Mouse (Mus musculus) T-helper 1 cell (primary cell): ENCODE data around the gene Faah.

ENCODE experiments used
- in situ Hi-C: fragments of 300-600 bp; cut with MboI, MseI; formaldehyde crosslinking; loops from one replicate; pipeline ENCODE4 v1.15.1; 2025; ENCODE audit warnings: high pct_unique_total_duplicates

The Faah gene

DNA sequence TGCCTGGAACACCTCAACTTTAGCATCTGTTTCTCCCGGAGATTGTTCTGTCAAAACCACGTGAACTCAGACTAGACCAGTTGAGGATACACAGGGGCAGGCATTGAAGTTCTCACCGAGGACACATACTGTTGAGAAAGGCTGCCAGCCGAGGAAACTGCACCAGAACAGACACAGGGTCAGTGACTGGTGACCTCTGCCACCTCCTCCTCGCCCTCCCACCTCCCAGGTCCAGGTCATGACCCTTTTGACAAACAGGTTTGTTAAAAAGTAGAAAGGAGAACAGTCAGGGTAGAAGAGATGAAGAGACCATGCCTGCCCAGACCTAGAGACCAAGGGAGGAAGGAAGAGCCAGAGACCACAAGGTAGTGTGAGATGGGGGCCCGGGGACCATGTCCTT lies 17.1 kb downstream of the Faah start:
- in situ Hi-C loops, result no loop called here

DNA sequence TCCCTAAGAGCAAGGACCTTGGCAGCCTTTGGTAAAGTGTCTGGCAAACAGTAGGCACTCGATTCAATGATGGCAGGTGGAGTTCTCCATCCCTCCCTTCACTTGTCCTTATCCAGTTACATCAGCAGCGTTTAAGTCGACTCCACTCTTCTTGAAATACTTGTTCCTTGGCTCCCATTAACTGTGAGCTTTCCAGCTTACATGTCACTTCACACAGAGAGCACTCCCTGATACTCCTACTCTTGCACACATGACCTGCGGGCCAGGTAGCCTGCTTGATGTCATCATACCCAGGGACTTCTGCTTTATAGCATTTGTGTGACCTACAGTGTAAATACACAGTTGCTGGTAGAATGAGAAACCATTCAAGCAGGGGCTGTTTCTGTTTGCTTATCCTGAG lies 21.0 kb downstream of the Faah start:
- in situ Hi-C loops, result no loop called here

DNA sequence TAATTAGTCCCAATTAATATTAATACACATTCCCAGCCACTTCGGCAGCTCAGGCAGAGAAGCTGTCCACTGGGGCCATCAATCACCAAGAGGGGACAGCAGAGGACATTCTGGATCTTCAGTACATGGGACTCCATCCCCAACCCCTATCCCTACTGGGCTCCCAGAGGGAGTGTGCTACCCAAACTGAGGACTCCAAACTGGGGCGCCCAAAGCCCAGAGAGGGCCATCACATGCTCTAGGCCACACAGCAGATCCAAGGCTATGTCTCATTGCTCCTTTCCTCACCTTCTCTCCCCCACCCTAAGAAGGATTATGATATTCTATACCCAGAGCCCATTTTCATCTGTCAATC lies 22.4 kb downstream of the Faah start:
- in situ Hi-C loops, result no loop called here

DNA sequence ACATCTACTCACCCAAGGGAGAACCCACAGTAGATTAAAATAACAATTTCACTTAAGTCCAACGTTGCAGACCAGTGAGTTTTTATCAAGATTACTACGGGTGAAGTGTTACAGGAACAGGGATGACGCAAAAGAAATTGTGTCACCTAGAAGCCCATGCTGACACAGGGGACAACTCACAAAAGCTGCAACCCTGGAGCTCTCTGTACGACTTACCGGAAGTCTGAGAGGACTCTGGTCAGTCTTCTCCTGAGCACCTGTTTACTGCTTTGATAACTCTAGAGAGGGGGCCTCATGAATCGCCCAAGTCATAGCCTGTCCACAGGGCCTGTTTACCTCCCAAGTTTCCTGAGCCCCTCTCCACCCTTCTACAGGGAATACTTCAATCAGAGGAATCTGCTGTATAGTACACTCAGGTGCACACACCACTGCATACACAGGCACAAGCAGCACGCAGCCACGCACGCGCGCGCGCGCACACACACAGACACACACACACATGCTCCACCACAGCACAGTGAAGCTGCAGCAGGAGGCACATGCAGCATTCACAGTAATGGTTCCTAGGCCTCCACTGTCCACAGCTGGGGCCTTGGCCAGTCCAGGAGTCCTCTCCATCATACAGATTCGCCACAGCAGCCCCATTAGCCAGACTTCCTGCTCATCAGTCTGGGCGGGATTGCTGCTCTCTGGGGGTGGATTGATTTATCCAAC lies 22.9 kb downstream of the Faah start:
- in situ Hi-C loops, result no loop called here

DNA sequence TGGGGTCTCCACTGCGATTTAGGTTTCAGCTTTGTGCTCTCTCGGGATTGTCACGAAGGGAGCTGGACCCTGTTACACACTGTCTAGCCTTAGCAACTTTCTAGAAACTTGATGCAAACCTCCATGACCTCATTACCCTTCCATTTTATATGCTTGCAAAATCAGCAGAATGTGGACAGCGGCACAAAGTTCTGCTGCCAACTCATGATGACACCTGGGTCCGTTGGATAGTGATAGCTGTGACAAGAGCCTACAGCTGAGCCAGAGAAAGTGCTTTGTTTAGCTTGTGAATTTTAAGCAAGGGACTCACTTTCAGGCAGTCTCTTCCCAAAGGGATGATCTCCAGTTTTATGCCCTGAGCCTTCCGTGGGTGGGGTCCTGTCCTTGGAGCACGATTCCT lies 28.3 kb downstream of the Faah start:
- in situ Hi-C loops, result loop anchor here (5.0 to 10.0 kb wide), 2 partner anchors 87 to 255 kb away; partner anchors contain the start of gene Efcab14

DNA sequence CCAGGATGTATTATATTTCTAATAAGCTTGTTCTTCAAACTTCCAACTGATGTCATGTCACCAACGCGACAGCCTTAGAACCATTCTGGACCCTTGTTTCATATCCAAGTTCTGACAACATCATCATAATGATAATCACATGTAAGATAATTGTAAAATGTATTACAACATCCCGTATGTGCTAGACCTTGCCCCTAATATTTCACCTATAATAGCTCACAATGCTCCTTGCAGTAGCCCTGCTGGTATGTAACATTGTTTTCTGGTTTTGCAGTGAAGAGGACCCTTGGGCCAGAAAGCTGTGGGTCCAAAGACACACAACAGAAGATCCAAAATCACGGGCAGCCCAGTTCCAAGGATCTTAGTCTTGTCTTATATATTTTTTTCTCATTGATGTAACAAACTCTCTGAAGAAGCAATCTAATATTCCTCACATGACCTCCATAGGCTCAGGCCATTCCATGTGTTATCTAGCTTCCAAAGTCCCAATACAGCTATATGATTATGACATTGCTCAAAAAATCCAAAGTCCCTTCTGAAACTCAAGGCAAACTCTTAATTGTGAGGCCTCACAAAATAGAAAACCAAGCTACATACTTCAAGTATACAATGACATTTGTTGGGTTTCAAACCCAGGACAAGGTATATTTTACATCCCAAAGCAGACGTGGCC lies 29.7 kb downstream of the Faah start:
- in situ Hi-C loops, result loop anchor here (5.0 to 10.0 kb wide), 2 partner anchors 86 to 253 kb away; partner anchors contain the start of gene Efcab14

DNA sequence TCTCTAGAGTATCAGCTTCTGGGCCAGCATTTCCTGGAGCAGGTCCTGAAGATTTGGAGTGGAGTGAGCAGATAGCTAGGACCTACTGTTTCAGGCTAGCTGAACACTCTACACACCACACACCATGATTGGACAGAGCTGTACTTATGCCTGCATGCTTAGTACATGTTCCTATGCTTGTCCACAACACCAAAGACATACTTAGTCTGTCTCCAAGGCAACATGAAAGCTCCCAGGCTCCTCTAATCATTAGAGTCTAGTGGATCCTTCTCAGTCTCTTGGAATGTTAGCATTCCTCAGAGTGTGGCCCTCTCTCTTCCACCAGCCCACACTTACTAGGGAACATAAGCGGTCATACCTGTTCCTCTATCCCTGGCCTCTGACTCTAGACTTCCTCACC lies 30.3 kb downstream of the Faah start:
- in situ Hi-C loops, result loop anchor here (5.0 to 10.0 kb wide), 2 partner anchors 85 to 253 kb away; partner anchors contain the start of gene Efcab14

DNA sequence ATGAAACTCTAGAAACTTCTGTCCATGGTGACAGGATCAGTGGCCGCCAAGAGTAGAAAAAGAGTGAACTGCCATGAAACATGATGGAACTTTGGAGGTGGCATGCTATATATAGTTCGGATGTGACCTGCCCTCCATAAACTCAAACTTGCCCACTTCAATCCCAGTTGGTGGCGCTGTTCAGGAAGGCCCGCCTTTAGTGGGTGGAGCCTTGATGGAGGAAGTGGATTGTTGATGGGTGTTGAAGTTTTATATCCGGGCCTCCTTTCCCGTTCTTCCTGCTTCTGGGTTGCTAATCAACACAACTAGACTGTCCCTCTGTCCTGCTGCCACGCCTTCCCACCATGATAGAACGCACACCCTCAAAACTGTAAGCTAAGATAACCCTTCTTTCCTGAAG lies 32.8 kb downstream of the Faah start:
- in situ Hi-C loops, result loop anchor here (5.0 to 10.0 kb wide), 3 partner anchors 48 to 250 kb away; partner anchors contain the start of genes Dmbx1 and Efcab14

DNA sequence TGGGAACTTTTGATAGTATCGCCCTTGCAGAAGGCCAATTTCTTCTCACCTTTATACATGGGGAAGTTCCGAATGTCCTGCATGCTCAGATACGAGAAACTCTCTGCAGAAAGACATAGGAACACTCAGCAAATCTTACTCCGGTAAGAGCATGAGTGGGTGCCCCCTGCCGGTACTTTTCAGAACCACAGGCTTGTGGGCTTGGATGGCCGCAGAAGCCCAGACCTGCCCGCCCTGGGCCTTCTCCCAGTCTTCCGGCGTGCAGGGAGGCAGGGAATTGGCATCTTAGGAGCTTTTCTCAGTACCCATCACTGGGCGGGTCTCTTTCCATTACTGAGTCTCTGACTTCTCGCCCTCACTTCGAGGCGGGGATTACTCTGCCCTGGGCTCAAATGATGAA lies 33.6 kb downstream of the Faah start:
- in situ Hi-C loops, result loop anchor here (5.0 to 10.0 kb wide), 2 partner anchors 47 to 249 kb away; partner anchors contain the start of genes Dmbx1 and Efcab14

DNA sequence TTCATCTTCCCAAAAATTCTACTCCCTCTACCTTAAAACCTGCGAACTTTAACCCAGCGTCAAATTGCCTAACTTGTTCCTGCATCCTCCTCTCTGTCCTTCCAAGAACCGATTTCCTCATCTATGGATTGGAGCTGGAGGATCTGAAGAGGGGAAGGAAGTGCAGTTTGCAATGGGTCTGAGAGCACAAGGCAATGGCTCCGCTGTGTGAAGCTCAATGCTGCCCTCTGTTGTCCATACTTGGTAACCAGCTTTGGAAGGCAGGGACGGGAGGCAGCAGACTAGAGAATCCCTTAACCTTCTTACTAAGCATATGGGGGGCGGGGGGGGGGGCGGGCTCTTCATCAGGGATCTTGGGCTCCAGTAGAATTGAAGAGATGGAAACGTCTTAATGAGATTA lies 37.0 kb downstream of the Faah start:
- in situ Hi-C loops, result loop anchor here (5.0 to 10.0 kb wide), 2 partner anchors 43 to 246 kb away; partner anchors contain the start of genes Dmbx1 and Efcab14

DNA sequence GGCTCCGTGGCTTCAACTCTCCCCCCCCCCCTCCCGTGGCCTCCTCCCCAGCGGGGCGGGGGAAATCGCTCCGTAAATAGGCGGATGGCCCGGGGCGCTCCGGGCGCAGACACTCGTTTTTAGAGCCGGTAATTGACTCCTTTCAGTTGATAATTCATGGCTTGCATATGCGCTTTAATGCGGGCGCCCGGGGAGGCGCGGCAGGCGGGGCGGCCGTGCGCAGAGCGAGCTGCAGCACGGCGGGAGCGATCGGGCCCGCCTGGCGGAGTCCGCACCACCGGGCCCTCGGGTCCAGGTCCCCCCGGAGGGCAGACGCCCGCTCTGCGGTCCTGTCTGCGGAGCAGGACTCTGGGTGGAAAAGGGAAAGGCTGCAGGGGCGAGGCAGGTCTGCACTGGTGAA lies 38.3 kb downstream of the Faah start:
- in situ Hi-C loops, result no loop called here

DNA sequence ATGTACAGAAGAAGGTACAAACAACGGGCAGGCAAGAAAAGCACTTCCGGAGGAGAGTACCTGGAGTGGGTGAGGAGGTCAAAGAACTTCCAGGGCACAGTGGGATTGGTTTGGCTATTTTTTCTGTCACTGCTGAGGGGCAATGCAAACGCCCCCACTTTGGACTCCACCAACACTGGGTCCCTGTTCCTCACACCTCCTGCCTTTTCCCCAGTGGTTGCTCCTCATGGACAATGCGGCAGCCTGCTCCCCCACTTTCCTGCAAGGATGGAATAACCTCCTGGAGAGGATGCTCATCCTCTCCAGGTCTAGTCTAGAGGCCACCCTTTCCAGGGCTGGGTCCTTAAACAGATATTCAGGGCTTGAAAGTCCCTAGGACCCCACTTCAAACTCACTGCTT lies 38.8 kb downstream of the Faah start:
- in situ Hi-C loops, result no loop called here

DNA sequence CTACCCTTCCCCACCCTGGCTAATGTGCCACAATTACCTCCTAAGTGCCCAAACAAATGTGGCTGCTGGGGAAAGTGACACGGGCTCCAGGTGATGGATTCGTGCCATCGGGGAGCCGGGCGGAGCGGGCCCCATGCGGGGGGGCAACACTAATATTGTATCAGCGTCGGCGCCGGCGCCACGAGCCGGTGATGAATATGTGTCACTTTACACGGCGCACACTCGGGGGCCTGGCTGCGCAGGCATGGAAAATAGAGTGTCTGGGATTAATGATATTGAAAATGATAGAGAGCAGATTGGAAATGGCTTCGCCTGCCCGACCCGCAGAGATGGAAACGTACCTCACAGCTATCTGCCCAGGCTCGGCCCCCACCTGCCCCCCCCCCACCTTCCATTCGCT lies 45.2 kb downstream of the Faah start:
- in situ Hi-C loops, result no loop called here

DNA sequence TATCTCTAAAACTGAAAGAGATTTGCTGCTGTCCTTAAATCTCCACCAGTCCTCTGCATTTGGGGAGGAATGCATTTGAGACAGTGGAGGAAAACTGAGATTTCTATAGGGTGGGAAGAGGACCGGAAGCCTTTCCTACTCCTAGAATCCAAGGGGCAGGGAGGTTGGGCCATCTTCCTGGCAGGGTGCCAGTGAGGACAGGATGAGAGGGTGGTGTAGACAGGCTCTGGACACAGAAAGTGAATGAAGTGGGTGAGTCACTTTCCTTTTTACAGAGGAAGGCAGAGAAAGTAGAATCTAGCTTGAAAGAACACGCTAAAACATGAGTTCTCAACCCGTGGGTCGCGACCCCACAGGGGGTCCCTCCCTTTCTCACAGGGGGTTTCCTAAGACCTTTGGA lies 53.3 kb downstream of the Faah start:
- in situ Hi-C loops, result no loop called here

DNA sequence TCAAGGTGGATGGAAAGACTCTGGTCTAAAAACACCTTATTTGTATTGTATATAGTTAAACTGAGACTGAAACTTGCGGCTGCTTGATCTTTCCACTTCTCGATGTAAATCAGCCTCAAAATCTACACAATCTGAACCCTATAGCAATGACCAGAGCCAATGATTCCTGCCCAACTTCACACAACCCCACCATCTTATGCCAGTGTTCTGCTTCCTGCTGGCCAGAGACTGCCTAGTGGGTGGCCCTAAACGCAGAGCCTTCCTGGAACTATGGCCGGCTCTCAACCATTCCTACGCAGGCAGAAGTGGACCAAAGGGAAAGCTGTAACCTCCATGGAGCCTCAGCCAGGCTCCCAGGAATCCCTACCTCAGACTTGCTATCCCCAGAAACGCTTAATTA lies 54.0 kb downstream of the Faah start:
- in situ Hi-C loops, result no loop called here

DNA sequence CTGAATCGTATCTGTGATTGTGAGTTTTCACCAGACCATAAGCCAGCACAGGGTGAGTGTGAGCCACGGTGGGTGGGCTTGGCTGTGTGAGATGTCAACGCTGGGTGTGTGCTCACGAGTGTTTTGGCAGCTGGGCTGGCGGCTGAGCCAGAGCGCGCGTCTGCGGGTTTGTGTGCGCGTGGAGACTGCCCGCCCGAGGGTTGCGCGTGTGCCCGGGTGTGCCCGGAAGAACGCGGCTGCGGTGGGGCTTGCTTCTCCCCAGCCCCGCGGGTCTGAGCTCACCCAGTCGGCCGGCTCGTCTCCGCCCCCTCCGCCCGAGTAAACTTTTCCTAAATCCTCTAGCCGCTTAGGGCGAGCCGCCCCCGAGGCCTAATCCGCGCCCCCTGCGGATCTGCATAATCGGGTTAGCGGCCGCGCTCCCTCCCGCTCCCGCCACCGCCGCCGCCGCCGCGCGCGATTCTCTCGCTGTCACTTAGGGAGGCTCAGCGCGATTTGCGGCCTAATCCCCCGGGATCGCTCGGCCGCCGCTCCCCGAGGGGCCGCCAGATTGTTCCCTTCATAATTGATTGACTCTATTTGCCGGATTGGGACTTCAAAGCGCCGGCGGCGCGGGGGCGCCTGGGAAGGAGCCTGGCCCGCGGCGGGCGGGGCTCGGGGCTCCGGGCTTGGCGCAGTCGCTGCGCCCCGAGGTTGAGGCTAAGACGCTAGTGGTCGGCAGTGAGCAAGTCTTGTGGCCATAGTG lies 54.9 kb downstream of the Faah start:
- in situ Hi-C loops, result no loop called here

DNA sequence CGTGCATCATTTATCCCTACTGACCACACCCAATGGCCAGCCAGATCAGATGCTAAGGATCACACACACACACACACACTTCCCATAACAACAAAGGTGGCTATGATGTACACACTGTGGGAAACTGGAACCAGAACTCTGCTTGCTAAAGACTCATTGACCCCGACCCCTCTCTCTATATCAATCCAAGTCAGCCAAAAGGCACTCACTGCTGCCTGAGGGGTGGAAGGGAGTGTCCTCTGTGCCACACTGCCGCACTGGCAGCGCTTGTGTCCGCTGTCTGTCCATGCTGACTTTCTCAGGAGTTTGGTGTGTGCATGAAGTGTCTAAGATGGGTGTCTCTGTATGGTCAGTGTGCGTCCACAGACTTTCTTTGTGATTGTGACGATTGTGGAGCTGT lies 55.7 kb downstream of the Faah start:
- in situ Hi-C loops, result no loop called here

DNA sequence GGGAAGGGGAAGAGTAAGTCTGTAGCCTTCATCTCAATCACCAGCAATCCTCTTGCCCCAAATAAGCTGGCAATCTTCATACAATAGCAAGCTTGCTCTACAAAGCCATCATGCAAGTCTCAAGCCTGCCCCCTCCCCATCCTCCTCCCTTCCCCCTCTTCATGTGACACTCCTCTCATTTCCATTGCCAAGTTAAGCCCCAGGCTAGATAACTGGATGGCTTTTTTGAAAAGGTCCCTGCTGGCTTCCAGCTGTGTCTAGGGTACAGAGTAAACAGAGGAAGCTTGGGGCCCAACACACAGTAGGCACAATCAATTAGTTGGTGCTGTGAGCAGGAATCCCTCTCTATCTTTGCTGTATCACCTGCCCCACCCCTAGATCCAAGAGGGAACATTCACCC lies 58.2 kb downstream of the Faah start:
- in situ Hi-C loops, result no loop called here

DNA sequence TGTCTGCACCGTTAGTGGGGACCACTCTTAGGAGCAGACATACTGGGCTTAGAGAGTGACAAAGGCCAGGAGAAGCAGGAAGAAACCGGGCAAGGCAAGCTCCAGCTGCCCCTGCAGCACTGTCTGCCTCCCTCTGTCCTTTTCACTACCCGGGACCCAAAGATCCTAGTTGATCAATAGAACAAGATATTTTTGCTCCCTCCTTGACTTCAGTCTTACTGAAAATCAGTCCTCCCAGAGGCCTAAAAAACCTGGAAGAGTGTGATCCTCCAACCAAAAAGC lies 62.3 kb downstream of the Faah start:
- in situ Hi-C loops, result no loop called here

DNA sequence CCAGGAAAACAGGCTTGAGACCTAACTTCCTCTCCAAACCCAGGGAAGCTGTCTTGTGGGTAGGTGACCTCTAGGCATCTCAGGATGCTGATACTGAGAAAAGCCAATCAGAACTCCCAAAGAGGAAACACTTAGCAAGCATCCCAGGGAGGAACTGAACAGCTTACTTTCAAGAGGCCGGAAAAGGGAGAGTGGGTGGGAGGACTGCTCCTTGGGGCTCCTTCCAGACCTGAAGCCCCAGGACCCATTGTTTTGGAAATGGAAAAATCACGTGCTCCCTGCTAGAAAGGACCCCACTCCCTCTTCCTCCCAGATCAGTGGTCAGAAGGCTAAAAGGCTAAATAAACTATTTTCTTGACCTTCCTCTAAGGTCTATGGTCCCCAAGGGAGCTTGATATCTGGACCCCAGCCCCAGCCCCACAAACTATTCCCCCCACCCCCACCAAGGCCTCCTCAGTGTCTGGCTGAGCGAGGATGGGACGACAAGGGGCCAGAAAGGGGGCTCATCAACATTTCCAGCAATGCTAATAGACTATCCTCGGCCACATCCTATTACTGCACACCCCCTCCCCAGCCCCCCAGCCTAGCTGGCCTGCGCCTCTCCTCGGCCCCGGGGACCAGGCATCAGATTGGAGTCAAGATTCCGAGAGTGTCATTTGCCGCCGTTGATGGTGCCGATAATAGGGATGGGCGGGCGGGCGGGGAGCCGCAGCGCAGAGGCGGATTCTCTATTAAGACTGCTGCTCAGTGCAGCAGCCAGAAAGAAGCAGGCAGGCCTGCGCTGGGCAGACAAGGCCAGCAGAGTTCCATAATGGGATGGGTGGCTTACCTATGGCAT lies 62.9 kb downstream of the Faah start:
- in situ Hi-C loops, result no loop called here

DNA sequence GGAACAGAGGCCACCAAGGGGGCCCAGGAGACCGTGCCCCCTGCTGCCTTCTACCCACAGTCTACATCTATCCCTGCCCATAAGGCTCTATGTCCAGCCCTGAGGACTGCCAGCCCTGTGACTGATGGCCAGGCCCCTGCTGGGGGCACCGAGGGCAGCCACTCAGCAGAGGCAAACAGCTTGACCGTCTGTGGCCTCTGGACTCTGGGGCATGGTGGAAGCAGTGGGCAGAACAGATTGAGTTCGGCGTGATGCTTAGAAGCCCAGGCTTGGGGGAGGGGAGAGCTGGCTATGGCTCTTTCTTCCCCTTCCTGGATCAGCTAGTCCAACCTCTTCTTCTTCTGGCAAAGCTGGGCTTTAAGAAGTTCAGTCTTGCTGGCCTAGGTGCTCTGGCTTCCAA lies 64.2 kb downstream of the Faah start:
- in situ Hi-C loops, result no loop called here

DNA sequence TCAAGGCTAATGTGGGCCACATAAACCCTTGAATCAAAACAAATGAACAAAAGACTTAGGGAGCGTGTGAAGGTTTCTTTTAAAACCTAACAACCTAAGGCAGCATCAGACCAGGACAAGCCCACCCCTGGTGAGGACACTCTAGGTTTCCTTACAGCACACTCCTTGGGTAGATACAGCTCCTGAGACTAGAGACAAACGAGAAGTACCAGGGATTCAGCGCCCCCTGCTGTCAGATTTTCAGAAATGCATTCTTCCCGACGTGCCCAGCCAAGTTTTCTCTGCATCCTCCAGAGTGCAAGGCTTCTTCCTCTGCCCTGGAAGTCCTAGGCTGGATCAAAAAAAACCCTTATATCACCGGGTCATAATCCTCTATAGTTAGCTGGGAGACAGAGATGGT lies 65.0 kb downstream of the Faah start:
- in situ Hi-C loops, result no loop called here
